Mouse (Mus musculus) heart, adult 18-20 months (tissue): ENCODE results near the gene Afdn. TPM values are rescaled to one million over a fixed set of nuclear protein-coding genes. Genes with fewer than 3 reads are reported as not detected.
"Not testable (repeated sequence)": the region's sequence is repeated elsewhere in the genome, so short reads cannot be mapped to it uniquely, and the experiment has no call there.

Experiments
- DNase-seq, 2 experiments: peaks; one replicate each; pipeline ENCODE4 v3.0.0; 2021 to 2022; ENCODE audit warnings: mixed read lengths in 1 of 2
- total RNA-seq, 2 experiments: library from RNA; stranded (reverse); gene quantifications; 2 replicates each; pipeline ENCODE4 v1.2.3; 2021

The Afdn gene
- total RNA-seq, 2 experiments from 2014 or later: 49.0 to 52.5 TPM

- DNase-seq: not testable (repeated sequence)
Observed at GRCm38 (mm10) chr17:13951570-13951969, 191.2 kb downstream of the Afdn start.

Other genes with a start within 250 kb of the Afdn start
- 1 to 10 TPM; 4.7 to 6.0 TPM for gene Tcte2, start 1.3 kb downstream of the Afdn start, total RNA-seq
- under 1 TPM in 1 of 2 experiments, not detected in 1; 0.18 TPM for gene Gm7168, start 187.8 kb downstream of the Afdn start, total RNA-seq
- gene Gm7356, start 243.2 kb downstream of the Afdn start, total RNA-seq: not detected